In the genomic region with DNA sequence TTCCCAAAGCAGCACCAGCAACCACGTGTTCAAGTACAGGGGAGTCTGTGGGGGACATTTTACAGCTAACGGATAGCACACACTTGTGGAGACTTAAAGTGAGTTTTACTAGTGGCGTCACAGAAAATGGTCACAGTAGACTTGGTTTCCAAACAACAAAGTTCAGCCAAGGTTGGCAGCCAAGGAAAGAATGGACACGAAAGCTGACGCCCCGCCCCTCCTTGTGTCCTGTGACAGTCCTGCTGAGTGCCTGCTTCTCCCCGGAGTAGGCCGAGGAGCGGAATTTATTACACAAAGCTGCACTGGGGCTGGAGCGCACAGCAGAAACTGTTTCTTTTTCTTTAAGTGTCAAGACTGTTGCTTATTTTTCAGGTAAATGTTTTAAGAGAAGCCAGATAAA, we compare ENCODE assay signal across 16 mouse cellular contexts. TPM values are rescaled to one million over a fixed set of nuclear protein-coding genes. Genes with fewer than 3 reads are reported as not detected.
A peak's percentile ranks its signal among the peaks of the same experiment; 100 is the strongest.
DNase-seq lines count a peak whose midpoint lies in the region; ATAC-seq and TF ChIP-seq lines count a peak whose summit lies in the region.
"Had no signal": no experiment of that assay in that cellular context is flagged by ENCODE, and none has a peak within 500 bp of the region (broad histone marks: within the 10 kb centered on the region; RNA-seq: fewer than 3 reads in every experiment).

No protein-coding gene starts in this region.

- no peak overlapping the region for H3K9ac ChIP-seq in heart, embryonic 16.5 days (ENCODE audit: low read length)
- no peak overlapping the region for H3K9ac ChIP-seq in lung, postnatal 0 days (replicated peaks; ENCODE audit: low read depth)
- no peak overlapping the region for H3K9ac ChIP-seq in liver, postnatal 0 days (replicated peaks)
- H3K9ac ChIP-seq: embryonic facial prominence, embryonic 13.5 days; forebrain, embryonic 13.5 days; midbrain, embryonic 15.5 days; neural tube, embryonic 12.5 days; stomach, embryonic 15.5 days had no signal

- no peaks in the 10 kb centered on the region for H3K36me3 ChIP-seq in heart, embryonic 16.5 days (ENCODE audit: control insufficient read depth, insufficient read depth)
- no peaks in the 10 kb centered on the region for H3K36me3 ChIP-seq in lung, postnatal 0 days (ENCODE audit: insufficient read depth, low read length)
- no peaks in the 10 kb centered on the region for H3K36me3 ChIP-seq in liver, postnatal 0 days (replicated peaks; ENCODE audit: insufficient read depth, low read length)
- H3K36me3 ChIP-seq: embryonic facial prominence, embryonic 13.5 days; heart, embryonic 10.5 days; midbrain, embryonic 15.5 days; neural tube, embryonic 12.5 days; stomach, embryonic 15.5 days had no signal

- TF ChIP-seq CTCF in lung, postnatal 0 days (IDR thresholded peaks at IDR 0.05), result no peak
- TF ChIP-seq CTCF in liver, postnatal 0 days (IDR thresholded peaks at IDR 0.05; ENCODE audit: low read depth), result no peak

- intact Hi-C loops in heart, postnatal 14 days (cut with DNase I), result no loop called here

- no peak overlapping the region for H3K4me2 ChIP-seq in heart, embryonic 16.5 days (ENCODE audit: low read depth, low read length)
- no peak overlapping the region for H3K4me2 ChIP-seq in lung, postnatal 0 days (replicated peaks; ENCODE audit: low read depth, low read length)
- no peak overlapping the region for H3K4me2 ChIP-seq in liver, postnatal 0 days (ENCODE audit: low read depth, low read length)
- H3K4me2 ChIP-seq: embryonic facial prominence, embryonic 13.5 days; forebrain, embryonic 13.5 days; midbrain, embryonic 15.5 days; neural tube, embryonic 12.5 days; stomach, embryonic 15.5 days had no signal

- no peaks in the 10 kb centered on the region for H3K27me3 ChIP-seq in heart, embryonic 16.5 days (ENCODE audit: control insufficient read depth, insufficient read depth, low read length)
- no peaks in the 10 kb centered on the region for H3K27me3 ChIP-seq in lung, postnatal 0 days (replicated peaks; ENCODE audit: insufficient read depth, low read length)
- no peaks in the 10 kb centered on the region for H3K27me3 ChIP-seq in liver, postnatal 0 days (ENCODE audit: insufficient read depth, low read length)
- H3K27me3 ChIP-seq: embryonic facial prominence, embryonic 13.5 days; forebrain, embryonic 13.5 days; midbrain, embryonic 15.5 days; neural tube, embryonic 12.5 days; stomach, embryonic 15.5 days had no signal

- peaks cover 8% of the 10 kb centered on the region for H3K4me1 ChIP-seq in heart, embryonic 16.5 days (ENCODE audit: control insufficient read depth, insufficient read depth, low read length)
- no peaks in the 10 kb centered on the region for H3K4me1 ChIP-seq in lung, postnatal 0 days (ENCODE audit: insufficient read depth, low read depth, low read length)
- H3K4me1 ChIP-seq in liver, postnatal 0 days (ENCODE audit: insufficient read depth), result no peaks in the 10 kb centered on the region
- H3K4me1 ChIP-seq: embryonic facial prominence, embryonic 13.5 days; midbrain, embryonic 15.5 days; neural tube, embryonic 12.5 days; stomach, embryonic 15.5 days had no signal

- no peak for DNase-seq in heart, postnatal 14 days
- peak; percentile 68 for DNase-seq in adipocyte (ENCODE audit: low spot score)
- peak; percentile 50 for DNase-seq in kidney, adult 9 months
- peak; percentile 32 for DNase-seq in lung, postnatal 0 days (ENCODE audit: low spot score)
- no peak for DNase-seq in right cerebral cortex, adult 18-20 months
- DNase-seq in spleen, postnatal 4 days (ENCODE audit: low spot score in 2 of 2), result no peak
- DNase-seq in liver, postnatal 0 days, result no peak
- DNase-seq: cerebellum, postnatal 10 days; gastrocnemius, postnatal 14 days had no signal

- no peak for TF ChIP-seq EP300 in lung, postnatal 0 days (IDR thresholded peaks at IDR 0.05)
- TF ChIP-seq EP300 in liver, postnatal 0 days (IDR thresholded peaks at IDR 0.05; ENCODE audit: low read depth), result no peak

- ATAC-seq in heart, embryonic 16.5 days (replicated peaks; ENCODE audit: extremely low read depth, insufficient read depth, low FRiP score), result 0 out of 2 replicates have a peak, but pooled peaks have one; percentile 6
- no peak for ATAC-seq in lung, postnatal 0 days
- no peak for ATAC-seq in liver, postnatal 0 days
- ATAC-seq: midbrain, embryonic 15.5 days had no signal

- no peak overlapping the region for H3K4me3 ChIP-seq in heart, embryonic 16.5 days (ENCODE audit: low read length)
- H3K4me3 ChIP-seq in lung, postnatal 0 days (ENCODE audit: low read depth, low read length), result no peak overlapping the region
- H3K4me3 ChIP-seq in liver, postnatal 0 days (ENCODE audit: low read depth, low read length), result no peak overlapping the region
- H3K4me3 ChIP-seq: embryonic facial prominence, embryonic 13.5 days; forebrain, embryonic 13.5 days; heart, embryonic 10.5 days; midbrain, embryonic 15.5 days; neural tube, embryonic 12.5 days; stomach, embryonic 15.5 days had no signal

- H3K9me3 ChIP-seq in heart, embryonic 16.5 days (replicated peaks; ENCODE audit: control insufficient read depth, low read length), result no peaks in the 10 kb centered on the region
- no peaks in the 10 kb centered on the region for H3K9me3 ChIP-seq in lung, postnatal 0 days (ENCODE audit: low read length)
- H3K9me3 ChIP-seq in liver, postnatal 0 days (ENCODE audit: low read length), result no peaks in the 10 kb centered on the region
- H3K9me3 ChIP-seq: embryonic facial prominence, embryonic 13.5 days; forebrain, embryonic 13.5 days; heart, embryonic 10.5 days; midbrain, embryonic 15.5 days; neural tube, embryonic 12.5 days; stomach, embryonic 15.5 days had no signal

- H3K27ac ChIP-seq in heart, embryonic 16.5 days (ENCODE audit: low read length), result no peak overlapping the region
- no peak overlapping the region for H3K27ac ChIP-seq in lung, postnatal 0 days (ENCODE audit: low read length)
- no peak overlapping the region for H3K27ac ChIP-seq in liver, postnatal 0 days (ENCODE audit: low read depth)
- H3K27ac ChIP-seq: embryonic facial prominence, embryonic 13.5 days; heart, embryonic 10.5 days; midbrain, embryonic 15.5 days; neural tube, embryonic 12.5 days; stomach, embryonic 15.5 days had no signal

- 69% methylated on average over 10 of the region's 10 CpGs for WGBS in heart, embryonic 16.5 days
- 52% methylated on average over 10 of the region's 10 CpGs for WGBS in lung, postnatal 0 days
- WGBS in liver, postnatal 0 days (ENCODE audit: insufficient replicate concordance), result 81% methylated on average over 10 of the region's 10 CpGs

RNA-seq across cellular contexts. Expression of gene Slc35b4, which starts 58.2 kb away (rescaled TPM):
- 34.2 and 36.0 TPM in 2 replicates for polyA plus RNA-seq in heart, embryonic 16.5 days (2015; fragmentation: Nextera tagmentation; extraction: Ambion mirVana)
- 10 to 100 TPM in 1 of 2 experiments, 1 to 10 TPM in 1; 9.7 to 11.5 TPM for total RNA-seq in heart, postnatal 14 days (2021)
- polyA plus RNA-seq in lung, postnatal 0 days (2015; fragmentation: Nextera tagmentation; extraction: Ambion mirVana), result 24.3 and 24.6 TPM in 2 replicates
- polyA plus RNA-seq in liver, postnatal 0 days (2015; fragmentation: Nextera tagmentation; extraction: Ambion mirVana), result 13.4 and 15.6 TPM in 2 replicates

Comparison
In these comparisons a context has a peak if more than half of its experiments do, and no peak if none do; other contexts are left out.
1. DNase-seq: peak in adipocyte (single experiment), kidney, adult 9 months (single experiment) and lung, postnatal 0 days (single experiment); none in heart, postnatal 14 days (0 of 2), right cerebral cortex, adult 18-20 months (single experiment), spleen, postnatal 4 days (0 of 2) and liver, postnatal 0 days (single experiment).